Mouse (Mus musculus) kidney, adult 2 months (tissue): ENCODE measurements around the gene Llgl2.

Experiments
- CTCF ChIP-seq: fragments of 200-500 bp; conservative IDR thresholded peaks from 2 replicates; pipeline ENCODE4 v1.5.1; 2011; ENCODE audit warnings: low read depth, mild to moderate bottlenecking, control low read depth, low read length, moderate library complexity, mixed read lengths; ENCODE audit not compliant: insufficient read depth, insufficient read length
- POLR2A ChIP-seq: fragments of 200-500 bp; IDR thresholded peaks from one replicate; pipeline ENCODE4 v1.6.1; 2011; ENCODE audit warnings: low read depth, low read length, control low read depth

- TF ChIP-seq CTCF (no peak), POLR2A (no peak)
These were observed 3.8 kb downstream of the Llgl2 start for GRCm38 (mm10) chr11:115827624-115828023.
